Mouse (Mus musculus) liver, embryonic 13.5 days (tissue): ENCODE results near the gene Rpa1. TPM values are rescaled to one million over a fixed set of nuclear protein-coding genes. Genes with fewer than 3 reads are reported as not detected.

Experiments used
- microRNA-seq: library from miRNA; unstranded; fragments of <30 nt; microRNA quantifications from one replicate; pipeline ENCODE4, GENCODE M21; 2016
- polyA plus RNA-seq: library from polyadenylated mRNA; unstranded; fragments of >200 nt; fragmentation: Nextera tagmentation; extraction: Ambion mirVana; gene quantifications from 2 replicates; pipeline ENCODE4 v1.2.1, GENCODE M21; 2015

The Rpa1 gene
- polyA plus RNA-seq, 1 experiment from 2014 or later, result 113 TPM

Small RNA genes within 50 kb of the gene (microRNA-seq; reads per million reads assigned to microRNA genes)
- not detected for gene Gm47300

Other genes with a start within 250 kb of the Rpa1 start
- gene Hic1, start 178.8 kb downstream of the Rpa1 start, polyA plus RNA-seq, result 1.2 and 1.5 TPM in 2 replicates
- gene Ovca2, start 169.5 kb downstream of the Rpa1 start, polyA plus RNA-seq, result 13.3 and 13.4 TPM in 2 replicates
- gene Dph1, start 157.1 kb downstream of the Rpa1 start, polyA plus RNA-seq, result 13.8 and 15.8 TPM in 2 replicates
- gene Rtn4rl1, start 154.5 kb downstream of the Rpa1 start, polyA plus RNA-seq, result 0.78 and 0.97 TPM in 2 replicates
- gene Smyd4, start 109 bp upstream of the Rpa1 start, polyA plus RNA-seq, result 5.1 and 6.6 TPM in 2 replicates
- 179 and 181 TPM in 2 replicates for gene Serpinf1, start 74.4 kb upstream of the Rpa1 start, polyA plus RNA-seq
- gene Serpinf2, start 91.3 kb upstream of the Rpa1 start, polyA plus RNA-seq, result 372 and 430 TPM in 2 replicates
- gene Wdr81, start 106.4 kb upstream of the Rpa1 start, polyA plus RNA-seq, result 18.5 and 21.3 TPM in 2 replicates
- gene Tlcd2, start 113.4 kb upstream of the Rpa1 start, polyA plus RNA-seq, result 18.7 and 18.8 TPM in 2 replicates
- 28.2 and 31.5 TPM in 2 replicates for gene Prpf8, start 138.5 kb upstream of the Rpa1 start, polyA plus RNA-seq
- 1.4 and 1.6 TPM in 2 replicates for gene Rilp, start 161.8 kb upstream of the Rpa1 start, polyA plus RNA-seq
- gene Scarf1, start 165.2 kb upstream of the Rpa1 start, polyA plus RNA-seq, result 2.6 and 3.0 TPM in 2 replicates
- 3.7 and 5.9 TPM in 2 replicates for gene Slc43a2, start 183.4 kb upstream of the Rpa1 start, polyA plus RNA-seq
- 33.2 and 38.3 TPM in 2 replicates for gene Pitpna, start 239.8 kb upstream of the Rpa1 start, polyA plus RNA-seq